Mouse (Mus musculus) right cerebral cortex, postnatal 10 days (tissue): ENCODE results near the gene 1190005I06Rik.
A peak's percentile ranks its signal among the peaks of the same experiment; 100 is the strongest.

Experiments used
- DNase-seq, 2 experiments: peaks; one replicate each; pipeline ENCODE4 v3.0.0; 2021; ENCODE audit warnings: low spot score in 2 of 2

Gene 1190005I06Rik

GRCm38 (mm10) chr8:120667561-120668373 lies 20.3 kb upstream of the 1190005I06Rik start, which contains the start of the genes Gm27021 and Cox4i1:
Gene Gm27021 (minus strand): TSS chr8:120668079.
Gene Cox4i1 (plus strand): TSS chr8:120668222.
- peak; percentile 94 to 95 for DNase-seq

GRCm38 (mm10) chr8:120666807-120667470 lies 19.5 kb upstream of the 1190005I06Rik start:
- no peak for DNase-seq

DNA sequence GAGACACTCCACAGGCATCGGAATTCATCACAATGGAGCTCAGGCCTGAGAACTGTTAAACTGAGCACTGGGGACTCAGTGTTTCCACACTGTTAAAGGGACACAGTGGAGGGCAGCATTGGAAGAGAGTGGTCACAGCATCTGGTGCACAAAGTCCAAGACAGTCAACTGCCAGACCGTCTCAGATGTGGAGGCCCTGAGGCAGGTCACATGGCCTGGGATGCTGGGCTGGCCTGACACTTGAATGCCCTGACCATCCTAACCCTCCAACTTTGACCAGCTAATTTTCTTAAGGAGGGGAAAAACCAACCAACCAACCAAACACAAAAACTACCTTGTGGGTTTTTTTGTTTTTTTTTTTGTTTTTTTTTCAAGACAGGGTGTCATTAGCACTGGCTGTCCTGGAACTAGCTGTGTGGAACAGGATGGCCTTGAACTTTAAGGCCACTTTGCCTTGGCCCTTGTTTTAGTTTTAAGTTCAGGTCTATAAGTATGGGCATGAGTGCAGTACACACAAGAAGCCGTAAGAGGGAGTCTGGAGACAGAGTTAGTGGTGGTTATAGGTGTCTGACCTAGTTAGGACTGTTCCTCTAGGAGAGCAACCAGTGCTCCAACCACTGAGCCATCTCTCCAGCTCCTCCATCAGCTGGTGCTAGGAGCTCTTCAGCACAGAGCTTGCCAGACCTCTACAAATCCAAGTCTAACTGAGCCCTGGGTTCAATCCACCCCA lies 18.5 kb upstream of the 1190005I06Rik start:
- DNase-seq, result no peak

- no peak for DNase-seq
Measured at GRCm38 (mm10) chr8:120664566-120664965, 17.1 kb upstream of the 1190005I06Rik start.

DNA sequence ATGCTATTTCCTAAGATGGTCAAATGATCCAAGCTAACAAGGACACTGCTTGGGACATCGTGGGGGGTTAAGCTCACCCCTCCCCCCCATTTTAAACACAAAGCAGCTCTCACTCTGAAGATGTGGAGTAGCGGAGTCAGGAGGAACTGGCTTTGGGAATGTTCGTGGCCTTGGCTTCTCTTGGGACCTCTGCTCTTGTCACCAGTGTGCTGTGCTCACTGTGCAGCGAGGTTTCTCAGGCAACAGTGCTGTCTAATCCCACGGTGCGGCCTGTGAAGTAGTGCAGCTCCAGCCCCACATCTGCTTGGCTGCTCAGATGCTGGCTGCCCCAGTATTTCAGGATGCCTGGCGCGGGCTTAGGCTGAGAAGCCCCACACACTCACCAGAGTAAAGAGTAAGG lies 10.0 kb upstream of the 1190005I06Rik start:
- no peak for DNase-seq

DNA sequence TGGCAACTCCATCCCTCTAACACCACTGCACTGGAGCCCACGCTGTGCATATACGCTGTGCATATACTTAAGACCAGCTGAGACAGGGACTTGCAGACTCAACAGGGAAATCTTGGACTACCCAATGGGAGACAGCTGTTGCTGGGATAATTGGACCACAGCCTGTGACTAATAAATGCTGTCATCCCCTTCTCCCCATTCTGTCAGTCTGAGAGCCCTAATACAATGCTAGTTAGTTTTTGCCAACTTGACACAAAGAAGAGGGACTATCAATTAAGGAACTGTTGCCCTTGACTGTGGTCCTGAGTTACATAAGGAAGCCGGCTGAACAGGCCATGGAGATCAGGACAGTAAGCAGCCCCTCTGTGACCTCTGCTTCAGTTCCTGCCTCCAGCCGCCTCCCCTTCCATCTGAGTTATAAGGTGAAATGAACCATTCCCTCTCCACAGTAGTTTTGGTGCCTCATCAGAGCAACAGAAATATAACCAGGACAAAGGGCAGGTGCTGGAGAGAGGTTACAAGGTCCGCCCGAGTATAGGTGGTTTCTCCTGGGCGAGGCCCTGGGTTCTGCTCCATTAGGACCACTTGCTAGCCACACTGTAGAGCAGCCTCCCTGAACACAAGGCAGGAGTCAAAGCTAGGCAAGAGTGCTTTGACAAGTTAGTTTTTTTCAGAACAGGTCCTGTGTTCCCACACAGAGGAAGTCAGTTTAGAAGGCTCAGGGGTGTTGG lies 9.1 kb upstream of the 1190005I06Rik start:
- no peak for DNase-seq

DNA sequence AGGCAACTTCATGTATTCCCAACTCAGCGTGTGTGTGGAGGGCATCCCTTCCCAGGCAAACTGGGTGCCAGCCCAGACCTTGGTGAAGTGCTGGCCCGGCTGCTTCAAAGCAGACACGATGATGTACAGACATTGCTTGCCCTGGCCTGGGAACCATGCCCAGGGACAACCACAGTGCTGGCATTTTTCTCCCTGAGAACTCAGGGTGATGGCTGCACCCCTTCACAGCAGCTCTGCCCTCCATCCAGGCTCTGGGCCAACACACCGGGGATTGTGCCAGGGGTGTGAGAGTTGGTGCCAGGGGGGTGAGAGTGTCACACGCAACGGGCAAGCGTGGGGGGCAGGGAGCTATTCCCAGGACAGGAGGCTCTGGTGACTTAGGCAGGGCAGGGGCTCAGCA lies 2.8 kb downstream of the 1190005I06Rik start:
- peak; percentile 90 to 92 for DNase-seq

DNA sequence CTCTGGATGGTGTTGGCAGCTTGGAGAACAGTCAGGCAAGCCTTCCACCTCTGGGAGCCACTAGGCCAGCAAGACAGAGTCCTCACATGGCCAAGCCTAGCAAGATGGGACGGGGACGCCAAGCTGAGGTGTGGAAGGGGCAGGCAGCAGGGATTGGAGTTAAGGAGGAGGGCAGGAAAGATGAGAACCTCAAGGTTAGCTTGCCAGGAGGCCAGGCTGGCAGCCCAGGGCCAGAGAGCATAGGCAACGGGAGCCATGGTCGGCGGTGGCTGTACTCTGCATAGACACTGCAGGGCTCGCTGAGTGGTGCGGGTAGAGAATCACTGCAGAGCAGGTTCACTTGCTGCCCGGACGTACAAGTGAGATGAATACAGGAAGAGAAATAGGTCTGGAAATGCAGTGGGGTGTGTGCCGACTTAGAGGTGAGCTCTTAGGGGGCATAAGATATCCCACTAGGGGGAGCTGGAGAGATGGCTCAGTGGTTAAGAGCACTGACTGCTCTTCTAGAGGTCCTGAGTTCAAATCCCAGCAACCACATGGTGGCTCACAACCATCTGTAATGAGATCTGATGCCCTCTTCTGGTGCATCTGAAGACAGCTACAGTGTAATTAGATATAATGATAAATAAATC lies 5.3 kb downstream of the 1190005I06Rik start:
- no peak for DNase-seq

- DNase-seq, result no peak
Measured at GRCm38 (mm10) chr8:120641245-120641644, 6.2 kb downstream of the 1190005I06Rik start.

DNA sequence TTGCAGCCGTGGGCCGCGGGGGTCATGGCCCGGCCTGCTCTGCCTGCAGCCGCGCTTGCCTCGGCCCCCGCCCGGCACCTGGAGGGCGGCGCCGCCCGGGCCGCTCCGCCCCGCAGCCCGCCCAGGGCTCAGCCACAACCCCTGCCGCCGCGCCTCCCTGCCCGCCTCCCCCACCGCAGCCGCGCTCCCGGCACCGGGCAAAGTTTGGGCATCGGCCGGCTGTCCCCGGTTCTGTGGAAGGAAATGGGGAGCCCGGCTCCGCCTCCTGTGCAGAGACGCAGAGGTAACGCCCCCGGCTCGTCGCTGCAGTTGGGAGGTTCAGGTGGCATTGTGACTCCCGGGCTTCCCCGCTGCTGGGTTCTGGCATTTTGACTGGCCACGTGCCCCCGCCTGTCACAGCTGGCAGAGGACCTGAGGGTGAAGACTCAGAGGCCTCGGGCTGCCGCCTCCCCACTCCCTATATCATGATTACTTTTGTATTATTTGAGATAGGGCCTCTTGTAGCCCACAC lies 13.0 kb downstream of the 1190005I06Rik start:
- peak; percentile 51 to 57 for DNase-seq

DNA sequence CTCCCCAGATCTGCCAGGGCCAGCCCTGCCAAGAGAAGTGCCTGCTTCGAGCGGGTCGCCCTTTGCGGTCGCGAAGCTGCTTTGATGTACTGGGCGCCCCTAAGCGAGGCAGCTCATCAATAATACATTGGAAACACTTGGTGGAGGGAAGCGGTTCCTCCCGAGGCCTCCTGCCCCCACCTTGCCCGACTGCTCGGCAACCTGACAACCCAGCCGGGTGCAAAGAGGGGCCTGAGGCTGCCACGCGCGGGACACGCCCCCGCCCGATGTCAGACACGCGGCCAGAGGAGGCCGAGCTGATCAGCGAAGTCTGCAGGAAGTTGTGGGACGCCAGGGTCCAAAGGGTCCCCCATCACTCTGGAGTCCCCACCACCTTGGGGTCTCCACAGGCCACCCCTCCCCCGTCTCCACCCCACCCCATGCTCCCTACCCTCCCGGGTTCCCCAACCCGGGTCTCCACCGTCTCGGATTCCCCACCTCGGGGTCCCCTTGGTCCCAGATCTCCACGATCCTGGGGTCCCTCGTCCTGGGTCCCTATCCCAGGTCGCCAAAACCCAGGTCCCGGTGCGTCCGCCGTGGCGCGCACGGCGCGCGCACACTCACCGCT lies 13.7 kb downstream of the 1190005I06Rik start:
- peak; percentile 41 to 49 for DNase-seq

DNA sequence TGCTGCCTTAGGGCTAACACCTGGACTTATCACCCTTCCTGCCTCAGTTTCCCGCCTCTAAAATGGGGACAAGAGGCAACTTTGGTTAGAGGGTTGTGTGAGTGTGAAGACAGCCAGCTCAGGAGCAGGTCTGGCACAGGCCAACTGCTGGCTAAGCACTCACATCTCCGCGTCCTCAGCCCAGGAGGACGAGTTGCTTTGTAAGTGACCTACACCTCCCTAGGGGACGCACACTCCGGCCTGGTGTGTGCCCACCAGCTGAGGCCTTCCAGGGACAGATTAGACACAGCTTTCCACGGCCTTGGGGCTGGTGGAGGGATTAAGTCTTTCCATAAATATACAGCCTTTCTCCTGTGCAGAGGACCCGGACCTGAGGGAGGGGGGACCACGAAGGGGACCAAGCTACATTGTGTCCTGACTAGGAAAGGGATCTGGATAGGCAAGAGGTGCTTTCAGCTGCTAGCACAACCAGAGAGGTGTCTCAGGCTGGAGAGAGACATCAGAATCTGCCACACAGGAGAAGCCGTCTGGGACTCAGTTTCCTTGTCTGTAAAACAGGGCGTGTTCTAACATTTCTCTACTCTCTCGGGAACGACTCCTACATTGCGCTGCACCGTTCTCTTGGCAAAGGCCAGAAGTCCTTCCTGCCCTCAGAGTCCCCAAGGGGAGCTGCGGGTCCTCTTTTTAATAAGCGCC lies 14.3 kb downstream of the 1190005I06Rik start:
- no peak for DNase-seq

DNA sequence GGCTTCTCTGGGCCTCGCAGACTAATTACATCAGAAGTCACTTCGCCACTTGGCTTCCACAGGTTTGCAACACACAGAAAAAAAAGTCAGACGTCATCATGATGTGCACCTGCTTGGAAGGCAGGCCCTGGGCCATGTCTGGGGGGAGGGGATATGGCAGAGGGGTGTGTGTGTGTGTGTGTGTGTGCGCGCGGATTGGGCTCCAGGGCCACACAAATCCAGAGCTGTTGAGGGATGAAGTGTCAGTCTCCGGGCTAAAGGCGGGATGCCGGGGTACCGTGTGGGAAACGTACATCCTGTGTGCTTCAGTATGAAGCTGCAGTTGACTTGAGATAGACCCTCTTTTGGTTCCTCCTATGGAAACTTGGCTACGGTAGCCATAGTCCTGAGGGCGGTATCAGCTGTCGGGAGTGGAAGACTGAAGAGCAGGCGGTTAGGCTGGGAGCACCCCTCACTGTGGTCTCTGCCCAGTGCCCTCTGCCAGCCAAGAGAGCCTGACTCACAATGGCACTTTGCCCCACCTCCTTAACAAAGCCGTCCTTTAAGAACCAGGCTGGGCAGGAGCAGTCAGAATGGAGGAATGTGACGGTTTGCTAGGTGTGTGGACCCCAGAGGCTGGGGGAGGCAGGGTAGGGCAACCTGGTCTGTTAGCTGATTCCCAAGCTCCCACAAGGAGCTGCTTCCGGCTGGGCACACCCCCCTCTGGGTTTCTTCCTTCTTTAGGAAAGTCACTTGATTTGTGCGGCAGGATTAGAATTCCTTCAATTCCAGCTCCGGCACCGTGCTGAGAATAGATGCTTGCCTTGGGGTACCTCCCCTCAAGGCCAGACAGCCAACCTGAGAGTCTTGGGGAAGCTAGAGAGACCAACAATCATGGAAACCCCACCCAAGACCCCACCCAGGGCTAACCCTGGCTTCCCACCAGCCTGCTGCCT lies 15.7 kb downstream of the 1190005I06Rik start:
- no peak for DNase-seq

DNA sequence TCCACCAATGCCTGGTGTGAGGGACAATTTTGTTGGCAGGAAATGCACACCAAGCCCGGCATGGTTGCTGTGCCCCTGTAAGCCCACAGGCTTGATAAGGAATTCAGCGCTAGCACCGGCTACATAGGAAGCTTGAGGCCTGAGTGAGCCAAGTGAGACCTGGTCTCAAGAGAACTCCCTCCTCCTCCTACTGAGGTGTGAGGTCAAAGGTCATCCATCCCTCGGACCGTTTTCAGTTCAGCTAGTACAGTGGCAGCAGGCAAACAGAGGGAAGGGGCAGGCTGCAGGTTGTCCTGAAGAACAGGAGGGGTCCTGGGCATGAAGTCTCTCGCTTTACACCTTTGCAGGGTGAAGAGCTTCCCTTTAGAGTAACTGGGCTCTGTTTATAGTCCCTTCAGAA lies 16.6 kb downstream of the 1190005I06Rik start:
- DNase-seq, result no peak

GRCm38 (mm10) chr8:120630031-120630430 lies 17.4 kb downstream of the 1190005I06Rik start:
- DNase-seq, result no peak

GRCm38 (mm10) chr8:120627298-120627697 lies 20.1 kb downstream of the 1190005I06Rik start:
- DNase-seq, result no peak

DNA sequence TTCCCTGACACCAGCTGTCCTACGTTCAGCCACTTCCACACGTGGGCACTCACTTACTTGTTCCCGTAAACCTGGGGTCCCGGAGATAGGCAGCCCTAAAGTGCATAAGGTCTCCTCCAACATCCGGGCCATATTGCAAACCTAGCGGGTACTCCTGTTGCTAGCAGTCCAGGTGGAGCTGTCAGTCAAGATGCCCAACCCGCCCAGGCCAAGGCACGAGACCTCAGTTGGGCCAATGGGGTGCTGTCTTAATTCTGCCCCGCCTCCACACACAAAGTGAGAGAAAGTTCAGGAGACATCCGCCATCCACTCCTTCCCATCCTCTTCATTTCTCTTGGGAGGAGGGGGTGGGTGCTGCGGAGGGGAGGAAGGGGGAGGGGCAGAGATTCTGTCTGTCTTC lies 21.0 kb downstream of the 1190005I06Rik start:
- DNase-seq, result no peak

- no peak for DNase-seq
Measured at GRCm38 (mm10) chr8:120623608-120624007, 23.8 kb downstream of the 1190005I06Rik start.

DNA sequence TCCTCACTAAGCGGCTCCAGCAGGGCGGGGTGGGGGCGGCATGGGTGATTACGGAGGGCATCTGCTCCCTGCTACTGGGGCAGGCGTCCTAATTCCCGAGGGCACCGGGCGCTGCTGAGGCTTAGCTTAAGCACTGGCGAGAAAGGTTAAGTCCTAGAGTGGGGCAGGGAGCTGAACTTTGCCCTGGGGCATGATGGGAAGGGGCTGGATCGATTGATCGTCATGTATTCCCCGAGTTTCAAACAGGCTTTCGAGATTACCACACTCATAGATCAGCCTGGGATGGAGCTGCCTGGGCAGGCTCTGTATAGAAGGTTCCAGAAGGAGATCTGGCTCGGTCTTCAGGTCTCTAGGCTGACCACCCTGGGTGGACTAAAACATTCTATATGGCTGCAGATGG lies 25.3 kb downstream of the 1190005I06Rik start:
- DNase-seq, result no peak
